25 mouse cellular contexts compared by ENCODE assay signal in the genomic region with DNA sequence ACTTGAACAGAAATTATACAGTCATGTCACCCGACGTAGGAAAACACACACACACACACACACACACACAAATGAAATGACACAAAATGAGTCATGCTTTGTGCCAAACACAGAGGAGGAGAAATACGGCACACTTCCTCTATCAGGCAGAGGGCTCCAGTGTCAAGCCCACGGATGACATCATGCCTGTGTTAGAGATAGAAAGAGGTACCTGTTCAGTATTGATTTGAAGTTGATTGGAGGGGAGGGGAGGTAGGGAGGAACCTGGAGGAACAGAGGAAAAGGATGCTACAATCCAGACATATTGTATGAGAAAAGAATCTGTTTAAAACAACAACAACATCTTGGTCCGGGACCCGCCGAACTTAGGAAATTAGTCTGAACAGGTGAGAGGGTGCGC.
"Had no signal": no experiment of that assay in that cellular context is flagged by ENCODE, and none has a peak within 500 bp of the region (broad histone marks: within the 10 kb centered on the region; RNA-seq: fewer than 3 reads in every experiment).

No protein-coding gene starts in this region.

- H3K4me1 ChIP-seq: heart, embryonic 10.5 days; heart, embryonic 12.5 days; hindbrain, embryonic 13.5 days; hindbrain, embryonic 15.5 days; kidney, embryonic 15.5 days; limb, embryonic 13.5 days; limb, embryonic 15.5 days; liver, embryonic 12.5 days had no signal

- H3K4me3 ChIP-seq: gastrocnemius, adult 2 months; heart, embryonic 10.5 days; heart, embryonic 12.5 days; hindbrain, embryonic 13.5 days; hindbrain, embryonic 15.5 days; kidney, embryonic 15.5 days; limb, embryonic 13.5 days; limb, embryonic 15.5 days; liver, embryonic 12.5 days had no signal

- H3K4me2 ChIP-seq: heart, embryonic 12.5 days; hindbrain, embryonic 13.5 days; hindbrain, embryonic 15.5 days; kidney, embryonic 15.5 days; limb, embryonic 13.5 days; limb, embryonic 15.5 days; liver, embryonic 12.5 days had no signal

- H3K27me3 ChIP-seq: heart, embryonic 12.5 days; hindbrain, embryonic 13.5 days; hindbrain, embryonic 15.5 days; kidney, embryonic 15.5 days; limb, embryonic 13.5 days; limb, embryonic 15.5 days; liver, embryonic 12.5 days had no signal

- DNase-seq: gastrocnemius, adult 2 months; gastrocnemius, postnatal 10 days; gastrocnemius, postnatal 25 days; heart, adult 18-20 months; heart, postnatal 14 days; heart, postnatal 36 days; kidney, adult 11 months; kidney, adult 2 months; kidney, adult 9 months; kidney, postnatal 14 days; kidney, postnatal 36 days; layer of hippocampus, adult 9-11 months; layer of hippocampus, postnatal 36 days; left cerebral cortex, postnatal 4 days had no signal

- H3K27ac ChIP-seq: gastrocnemius, adult 2 months; heart, embryonic 10.5 days; hindbrain, embryonic 13.5 days; hindbrain, embryonic 15.5 days; kidney, embryonic 15.5 days; kidney, postnatal 0 days; limb, embryonic 13.5 days; limb, embryonic 15.5 days; liver, embryonic 12.5 days; liver, embryonic 14.5 days had no signal

- H3K36me3 ChIP-seq: heart, embryonic 10.5 days; heart, embryonic 12.5 days; hindbrain, embryonic 13.5 days; hindbrain, embryonic 15.5 days; kidney, embryonic 15.5 days; limb, embryonic 13.5 days; limb, embryonic 15.5 days; liver, embryonic 12.5 days had no signal

- ATAC-seq: intestine, embryonic 16.5 days; liver, embryonic 12.5 days had no signal

- H3K9ac ChIP-seq: heart, embryonic 12.5 days; hindbrain, embryonic 13.5 days; hindbrain, embryonic 15.5 days; kidney, embryonic 15.5 days; limb, embryonic 13.5 days; limb, embryonic 15.5 days; liver, embryonic 12.5 days; liver, embryonic 14.5 days had no signal

- H3K9me3 ChIP-seq: heart, embryonic 10.5 days; heart, embryonic 12.5 days; hindbrain, embryonic 13.5 days; hindbrain, embryonic 15.5 days; kidney, embryonic 15.5 days; limb, embryonic 13.5 days; limb, embryonic 15.5 days; liver, embryonic 12.5 days had no signal
